Mouse (Mus musculus): Measurements from ENCODE around the gene Ifitm3.
"Not testable (repeated sequence)": the region's sequence is repeated elsewhere in the genome, so short reads cannot be mapped to it uniquely, and the experiment has no call there.

DNA sequence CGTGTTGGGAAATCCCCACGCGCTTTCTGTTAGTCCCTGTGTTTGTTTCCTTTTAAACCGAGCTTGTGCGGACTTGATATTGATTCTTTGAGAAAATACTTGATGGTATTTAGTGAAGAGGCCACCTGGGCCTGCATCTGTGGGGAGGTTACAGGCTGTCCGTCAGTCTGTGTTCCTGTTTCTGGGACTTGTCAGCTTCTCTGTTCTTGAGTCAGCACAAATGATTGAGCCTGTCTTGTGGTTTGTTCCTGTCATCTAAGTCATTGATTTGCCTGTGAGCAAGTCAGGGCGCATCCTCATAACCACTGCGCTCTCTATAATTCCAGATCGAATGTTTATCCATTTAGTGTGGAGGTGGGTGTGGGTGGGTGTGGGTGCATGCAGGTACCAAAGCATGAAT is 33.9 kb downstream of the Ifitm3 start:
- not testable (repeated sequence) for TF ChIP-seq POLR2A (IDR thresholded peaks at IDR 0.05; ENCODE audit: borderline replicate concordance, low read depth, low read length); CTCF (IDR thresholded peaks at IDR 0.05; ENCODE audit: low read depth, low read length)
